Mouse (Mus musculus): Measurements from ENCODE around the gene Lipo3.
"Not testable (repeated sequence)": the region's sequence is repeated elsewhere in the genome, so short reads cannot be mapped to it uniquely, and the experiment has no call there.

The Lipo3 gene

GRCm38 (mm10) chr19:33761287-33762086, at the start of gene Lipo3:
Lipo3 (minus strand) TSS chr19:33761951.
- DNase-seq (ENCODE audit: low read depth, low spot score) = not testable (repeated sequence)

GRCm38 (mm10) chr19:33787359-33787758, 25.6 kb upstream of the Lipo3 start, which contains the start of gene Lipo1:
Lipo1 (minus strand) TSS chr19:33787459.
- not testable (repeated sequence) for DNase-seq (ENCODE audit: low read depth, low spot score)

GRCm38 (mm10) chr19:33786576-33787277, 25.0 kb upstream of the Lipo3 start:
- no peak for DNase-seq (ENCODE audit: low read depth, low spot score)

DNA sequence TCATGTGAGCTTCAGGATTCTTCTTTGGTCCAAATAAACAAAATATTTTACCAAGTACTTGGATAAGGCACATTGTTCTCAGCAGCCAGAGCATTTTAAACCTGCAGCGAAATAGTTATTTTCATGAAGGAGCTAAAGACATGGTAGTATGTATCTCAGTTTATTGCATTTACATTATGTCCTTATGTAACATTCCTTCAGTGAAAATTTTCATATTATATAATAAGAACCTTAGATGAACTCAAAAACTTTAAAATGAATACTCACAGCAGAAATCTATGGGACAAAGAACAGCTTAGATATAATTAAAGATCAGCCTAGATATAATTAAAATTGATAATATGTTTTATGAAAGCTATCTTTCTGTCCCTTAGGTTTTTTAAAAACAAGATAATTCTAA, 10.5 kb downstream of the Lipo3 start, which contains the start of gene Lipo2:
Lipo2 (minus strand) TSS at position 101 of the 400 bp plus-strand sequence.
- not testable (repeated sequence) for DNase-seq (ENCODE audit: low read depth, low spot score)

GRCm38 (mm10) chr19:33625152-33625551, 136.6 kb downstream of the Lipo3 start, which contains the start of gene Gm8978:
Gm8978 (minus strand) TSS chr19:33625252.
- DNase-seq (ENCODE audit: low read depth, low spot score) = not testable (repeated sequence)

- DNase-seq (ENCODE audit: low read depth, low spot score) = not testable (repeated sequence)
Observed at GRCm38 (mm10) chr19:33589626-33590302, 172.0 kb downstream of the Lipo3 start.

- not testable (repeated sequence) for DNase-seq (ENCODE audit: low read depth, low spot score)
Observed at GRCm38 (mm10) chr19:33568551-33568950, 193.2 kb downstream of the Lipo3 start.

- DNase-seq (ENCODE audit: low read depth, low spot score) = no peak
Observed at GRCm38 (mm10) chr19:33517680-33518079, 244.1 kb downstream of the Lipo3 start, which contains the start of gene Lipo4. Lipo4 (minus strand) TSS chr19:33517780.

Measured in 3T3-L1 (cell line).